Mouse (Mus musculus): ENCODE results near the gene Knstrn.

- TF ChIP-seq CTCF (IDR thresholded peaks at IDR 0.05; ENCODE audit: low read depth) (no peak), EP300 (IDR thresholded peaks at IDR 0.05; ENCODE audit: low read depth) (no peak)
Observed at GRCm38 (mm10) chr2:118873018-118873417, 59.2 kb downstream of the Knstrn start.
